Mouse (Mus musculus): ENCODE measurements around the gene Baiap2l2.

GRCm38 (mm10) chr15:79298553-79298952 lies 13.2 kb upstream of the Baiap2l2 start:
- TF ChIP-seq CTCF (IDR thresholded peaks at IDR 0.05; ENCODE audit: insufficient read depth, low read length), result no peak
- no peak for TF ChIP-seq POLR2A (IDR thresholded peaks at IDR 0.05; ENCODE audit: borderline replicate concordance, extremely low read depth, low read depth, low read length)
